Comparison of ENCODE assay signal across 10 mouse cellular contexts in genomic region chr4:134555956-134556580, GRCm38 (mm10). TPM values are rescaled to one million over a fixed set of nuclear protein-coding genes. Genes with fewer than 3 reads are reported as not detected.
DNase-seq lines count a peak whose midpoint lies in the region; ATAC-seq and TF ChIP-seq lines count a peak whose summit lies in the region.
"Had no signal": no experiment of that assay in that cellular context is flagged by ENCODE, and none has a peak within 500 bp of the region (broad histone marks: within the 10 kb centered on the region; RNA-seq: fewer than 3 reads in every experiment).

No protein-coding gene starts in this region.

- peak; percentile 56 for DNase-seq in CD4-positive, CD25-positive, alpha-beta regulatory T cell, adult 2 months (ENCODE audit: low read depth, low spot score)
- peak; percentile 75 for DNase-seq in hindbrain, postnatal 0 days (ENCODE audit: low spot score)
- DNase-seq in right cerebral cortex, postnatal 14 days, result peak; percentile 73
- no peak for DNase-seq in right cerebral cortex, postnatal 36 days (ENCODE audit: low spot score in 2 of 2)
- DNase-seq in retina, postnatal 1 day, result peak; percentile 68
- DNase-seq in kidney, adult 18-20 months, result no peak

- no peaks in the 10 kb centered on the region for H3K4me1 ChIP-seq in hindbrain, postnatal 0 days (ENCODE audit: insufficient read depth, low read length)
- peaks cover 30% of the 10 kb centered on the region for H3K4me1 ChIP-seq in hindbrain, embryonic 13.5 days (replicated peaks)

- 60% methylated on average over 8 of the region's 8 CpGs for WGBS in hindbrain, postnatal 0 days
- WGBS in hindbrain, embryonic 13.5 days, result 54% methylated on average over 8 of the region's 8 CpGs

- H3K27me3 ChIP-seq in hindbrain, postnatal 0 days (ENCODE audit: insufficient read depth, low read length), result no peaks in the 10 kb centered on the region
- no peaks in the 10 kb centered on the region for H3K27me3 ChIP-seq in hindbrain, embryonic 13.5 days
- H3K27me3 ChIP-seq: hindbrain, embryonic 15.5 days; lung, embryonic 15.5 days had no signal

- H3K9ac ChIP-seq in hindbrain, postnatal 0 days (replicated peaks; ENCODE audit: low read length), result no peak overlapping the region
- no peak overlapping the region for H3K9ac ChIP-seq in hindbrain, embryonic 13.5 days
- H3K9ac ChIP-seq: hindbrain, embryonic 15.5 days; lung, embryonic 15.5 days had no signal

- ATAC-seq in CD4-positive, CD25-positive, alpha-beta regulatory T cell, adult 4 months, result no peak
- no peak for ATAC-seq in hindbrain, postnatal 0 days
- no peak for ATAC-seq in hindbrain, embryonic 13.5 days (ENCODE audit: low FRiP score)

- TF ChIP-seq CTCF in hindbrain, postnatal 0 days (IDR thresholded peaks at IDR 0.05; ENCODE audit: low read depth), result peak; percentile 72

- no peak overlapping the region for H3K4me3 ChIP-seq in hindbrain, postnatal 0 days (ENCODE audit: low read length)
- no peak overlapping the region for H3K4me3 ChIP-seq in hindbrain, embryonic 13.5 days
- H3K4me3 ChIP-seq: hindbrain, embryonic 15.5 days; lung, embryonic 15.5 days had no signal

- H3K36me3 ChIP-seq in hindbrain, postnatal 0 days (ENCODE audit: insufficient read depth, low read length), result no peaks in the 10 kb centered on the region
- H3K36me3 ChIP-seq in hindbrain, embryonic 13.5 days, result no peaks in the 10 kb centered on the region
- H3K36me3 ChIP-seq: hindbrain, embryonic 15.5 days; lung, embryonic 15.5 days had no signal

- H3K9me3 ChIP-seq in hindbrain, postnatal 0 days (ENCODE audit: low read length), result no peaks in the 10 kb centered on the region
- no peaks in the 10 kb centered on the region for H3K9me3 ChIP-seq in hindbrain, embryonic 13.5 days
- H3K9me3 ChIP-seq: hindbrain, embryonic 15.5 days; lung, embryonic 15.5 days had no signal

- no peak overlapping the region for H3K4me2 ChIP-seq in hindbrain, postnatal 0 days (ENCODE audit: low read depth, low read length)
- no peak overlapping the region for H3K4me2 ChIP-seq in hindbrain, embryonic 13.5 days
- H3K4me2 ChIP-seq: hindbrain, embryonic 15.5 days; lung, embryonic 15.5 days had no signal

- no peak overlapping the region for H3K27ac ChIP-seq in hindbrain, postnatal 0 days
- no peak overlapping the region; the same call in 1 of the 2 replicates for H3K27ac ChIP-seq in hindbrain, embryonic 13.5 days
- H3K27ac ChIP-seq: hindbrain, embryonic 15.5 days; lung, embryonic 15.5 days had no signal

RNA-seq across cellular contexts. Expression of gene Selenon, which starts 4.1 kb away (rescaled TPM):
- polyA plus RNA-seq in CD4-positive, CD25-positive, alpha-beta regulatory T cell, adult 4 months (2017; shearing (Covaris generic)), result 1 to 10 TPM in 1 of 2 experiments, under 1 TPM in 1; 0.19 to 1.9 TPM
- 30.4 and 32.7 TPM in 2 replicates for total RNA-seq in hindbrain, postnatal 0 days (2014; rRNA removed)
- 10.0 and 11.3 TPM in 2 replicates for polyA plus RNA-seq in hindbrain, postnatal 0 days (2015; fragmentation: Nextera tagmentation; extraction: Ambion mirVana)
- 9.5 and 11.0 TPM in 2 replicates for polyA plus RNA-seq in hindbrain, embryonic 13.5 days (2015; fragmentation: Nextera tagmentation; extraction: Ambion mirVana)

RNA-seq across cellular contexts. Expression of gene Mtfr1l, which starts 20.9 kb away (rescaled TPM):
- 100 to 1,000 TPM in 1 of 2 experiments, 10 to 100 TPM in 1; 83.6 to 119 TPM for polyA plus RNA-seq in CD4-positive, CD25-positive, alpha-beta regulatory T cell, adult 4 months (2017; shearing (Covaris generic))
- total RNA-seq in hindbrain, postnatal 0 days (2014; rRNA removed), result 133 and 146 TPM in 2 replicates
- polyA plus RNA-seq in hindbrain, postnatal 0 days (2015; fragmentation: Nextera tagmentation; extraction: Ambion mirVana), result 177 and 182 TPM in 2 replicates
- polyA plus RNA-seq in hindbrain, embryonic 13.5 days (2015; fragmentation: Nextera tagmentation; extraction: Ambion mirVana), result 160 and 163 TPM in 2 replicates

RNA-seq across cellular contexts. Expression of gene Aunip, which starts 45.3 kb away (rescaled TPM):
- 1 to 10 TPM in 1 of 2 experiments, under 1 TPM in 1; 0.26 to 1.2 TPM for polyA plus RNA-seq in CD4-positive, CD25-positive, alpha-beta regulatory T cell, adult 4 months (2017; shearing (Covaris generic))
- total RNA-seq in hindbrain, postnatal 0 days (2014; rRNA removed), result 2.2 and 2.7 TPM in 2 replicates
- polyA plus RNA-seq in hindbrain, postnatal 0 days (2015; fragmentation: Nextera tagmentation; extraction: Ambion mirVana), result 2.2 and 2.6 TPM in 2 replicates
- polyA plus RNA-seq in hindbrain, embryonic 13.5 days (2015; fragmentation: Nextera tagmentation; extraction: Ambion mirVana), result 2.6 and 2.8 TPM in 2 replicates

RNA-seq across cellular contexts. Expression of gene Paqr7, which starts 59.6 kb away (rescaled TPM):
- 10 to 100 TPM; 21.3 to 56.0 TPM for polyA plus RNA-seq in CD4-positive, CD25-positive, alpha-beta regulatory T cell, adult 4 months (2017; shearing (Covaris generic))
- 121 and 142 TPM in 2 replicates for total RNA-seq in hindbrain, postnatal 0 days (2014; rRNA removed)
- 41.1 and 43.5 TPM in 2 replicates for polyA plus RNA-seq in hindbrain, postnatal 0 days (2015; fragmentation: Nextera tagmentation; extraction: Ambion mirVana)
- 20.2 and 21.5 TPM in 2 replicates for polyA plus RNA-seq in hindbrain, embryonic 13.5 days (2015; fragmentation: Nextera tagmentation; extraction: Ambion mirVana)

Comparison
In these comparisons a context has a peak if more than half of its experiments do, and no peak if none do; other contexts are left out.
1. DNase-seq: peak in CD4-positive, CD25-positive, alpha-beta regulatory T cell, adult 2 months (single experiment), hindbrain, postnatal 0 days (single experiment), right cerebral cortex, postnatal 14 days (single experiment) and retina, postnatal 1 day (single experiment); none in right cerebral cortex, postnatal 36 days (0 of 2) and kidney, adult 18-20 months (single experiment).